Mouse (Mus musculus) heart, embryonic 16.5 days (tissue): ENCODE results near the gene Krtap29-1. TPM values are rescaled to one million over a fixed set of nuclear protein-coding genes. Genes with fewer than 3 reads are reported as not detected.

ENCODE experiments used
- ATAC-seq: fragments of 200-750 bp; cut with Nextera tagmentation; replicated peaks from 2 replicates; pipeline ENCODE4 v1.8.0; 2017; ENCODE audit warnings: moderate number of reproducible peaks; ENCODE audit not compliant: insufficient read depth, low FRiP score; ENCODE audit errors: extremely low read depth
- H3K27ac ChIP-seq: fragments of 300-500 bp; sonication (generic); 2 replicates; pipeline ENCODE4 v1.5.1; 2014; ENCODE audit warnings: mild to moderate bottlenecking, low read length, control low read depth, moderate library complexity
- H3K27me3 ChIP-seq: fragments of 300-500 bp; sonication (generic); 2 replicates; pipeline ENCODE4 v1.6.1; 2014; ENCODE audit warnings: low read length, mixed read lengths; ENCODE audit not compliant: control insufficient read depth, insufficient read depth
- H3K36me3 ChIP-seq: fragments of 300-500 bp; sonication (generic); 2 replicates; pipeline ENCODE4 v1.6.1; 2014; ENCODE audit not compliant: control insufficient read depth, insufficient read depth
- H3K4me1 ChIP-seq: fragments of 300-500 bp; sonication (generic); 2 replicates; pipeline ENCODE4 v1.6.1; 2014; ENCODE audit warnings: low read length, mixed read lengths; ENCODE audit not compliant: control insufficient read depth, insufficient read depth
- H3K4me2 ChIP-seq: fragments of 300-500 bp; sonication (generic); 2 replicates; pipeline ENCODE4 v1.6.1; 2014; ENCODE audit warnings: low read depth, mild to moderate bottlenecking, control low read depth, low read length
- H3K4me3 ChIP-seq: fragments of 300-500 bp; sonication (generic); 2 replicates; pipeline ENCODE4 v1.5.1; 2014; ENCODE audit warnings: mild to moderate bottlenecking, control low read depth, low read length
- H3K9ac ChIP-seq: fragments of 300-500 bp; sonication (generic); 2 replicates; pipeline ENCODE4 v1.6.1; 2014; ENCODE audit warnings: low read length, control low read depth
- H3K9me3 ChIP-seq: fragments of 300-500 bp; sonication (generic); replicated peaks from 2 replicates; pipeline ENCODE4 v1.6.1; 2016; ENCODE audit warnings: low read length; ENCODE audit not compliant: control insufficient read depth
- WGBS: fragments of 180-500 bp; shearing (Covaris S2); extraction: QIAGEN DNeasy Blood & Tissue Kit; methylation state at CpG from one replicate; pipeline ENCODE4 v1.1.7; 2014; 5-methylcytosine and 5-hydroxymethylcytosine counted together
- polyA plus RNA-seq: library from polyadenylated mRNA; unstranded; fragments of >200 nt; fragmentation: Nextera tagmentation; extraction: Ambion mirVana; gene quantifications from 2 replicates; pipeline ENCODE4 v1.2.1, GENCODE M21; 2015

Gene Krtap29-1
- polyA plus RNA-seq, 1 experiment from 2014 or later = not detected

- ATAC-seq = no peak
- Histone ChIP-seq H3K27me3 (peaks cover 4% of the 10 kb centered on the region; the same call in 1 of the 2 replicates), H3K36me3 (no peaks in the 10 kb centered on the region), H3K27ac (no peak overlapping the region), H3K9me3 (no peaks in the 10 kb centered on the region), H3K4me3 (no peak overlapping the region), H3K4me2 (no peak overlapping the region), H3K4me1 (no peaks in the 10 kb centered on the region), H3K9ac (no peak overlapping the region)
- 82% methylated on average over 1 of the region's 1 CpGs for WGBS
Observed at GRCm38 (mm10) chr11:99983442-99983841, 4.6 kb upstream of the Krtap29-1 start.

- 79% methylated on average over 9 of the region's 9 CpGs for WGBS
- H3K9ac ChIP-seq = no peak overlapping the region
- H3K4me3 ChIP-seq = no peak overlapping the region
- H3K27me3 ChIP-seq = peaks cover 4% of the 10 kb centered on the region; the same call in 1 of the 2 replicates
- H3K9me3 ChIP-seq = no peaks in the 10 kb centered on the region
- no peaks in the 10 kb centered on the region for H3K4me1 ChIP-seq
- no peak overlapping the region for H3K27ac ChIP-seq
- H3K4me2 ChIP-seq = no peak overlapping the region
- H3K36me3 ChIP-seq = no peaks in the 10 kb centered on the region
- ATAC-seq = no peak
Observed at GRCm38 (mm10) chr11:99982731-99983130, 3.9 kb upstream of the Krtap29-1 start.

- Histone ChIP-seq H3K4me3 (no peak overlapping the region), H3K4me1 (no peaks in the 10 kb centered on the region), H3K27me3 (no peaks in the 10 kb centered on the region), H3K36me3 (no peaks in the 10 kb centered on the region), H3K9ac (no peak overlapping the region), H3K9me3 (no peaks in the 10 kb centered on the region), H3K4me2 (no peak overlapping the region), H3K27ac (no peak overlapping the region)
- ATAC-seq = no peak
- WGBS = 51% methylated on average over 2 of the region's 2 CpGs
Observed at GRCm38 (mm10) chr11:99965961-99966360, 12.9 kb downstream of the Krtap29-1 start.

GRCm38 (mm10) chr11:99964213-99964612 lies 14.6 kb downstream of the Krtap29-1 start:
- no peaks in the 10 kb centered on the region for H3K9me3 ChIP-seq
- H3K4me2 ChIP-seq = no peak overlapping the region
- no peak overlapping the region for H3K27ac ChIP-seq
- no peaks in the 10 kb centered on the region for H3K4me1 ChIP-seq
- H3K36me3 ChIP-seq = no peaks in the 10 kb centered on the region
- H3K9ac ChIP-seq = no peak overlapping the region
- no peak overlapping the region for H3K4me3 ChIP-seq
- ATAC-seq = no peak
- no peaks in the 10 kb centered on the region for H3K27me3 ChIP-seq
- WGBS = 54% methylated on average over 6 of the region's 6 CpGs

- Histone ChIP-seq H3K4me1 (no peaks in the 10 kb centered on the region), H3K27me3 (no peaks in the 10 kb centered on the region), H3K27ac (no peak within 1 kb of the TSS), H3K4me2 (no peak within 1 kb of the TSS), H3K9ac (no peak within 1 kb of the TSS), H3K9me3 (no peaks in the 10 kb centered on the region), H3K36me3 (no peaks in the 10 kb centered on the region), H3K4me3 (no peak within 1 kb of the TSS)
- no peak for ATAC-seq
- WGBS = 83% methylated on average over 2 of the region's 2 CpGs
Observed at GRCm38 (mm10) chr11:99948175-99948574, 30.7 kb downstream of the Krtap29-1 start, which contains the start of gene Krtap9-5. Krtap9-5 (plus strand) TSS chr11:99948475.

- no peak overlapping the region for H3K9ac ChIP-seq
- H3K4me2 ChIP-seq = no peak overlapping the region
- H3K27ac ChIP-seq = no peak overlapping the region
- H3K9me3 ChIP-seq = no peaks in the 10 kb centered on the region
- 76% methylated on average over 9 of the region's 9 CpGs for WGBS
- no peak for ATAC-seq
- no peak overlapping the region for H3K4me3 ChIP-seq
- no peaks in the 10 kb centered on the region for H3K27me3 ChIP-seq
- H3K4me1 ChIP-seq = no peaks in the 10 kb centered on the region
- no peaks in the 10 kb centered on the region for H3K36me3 ChIP-seq
Observed at GRCm38 (mm10) chr11:99937751-99938264, 41.0 kb downstream of the Krtap29-1 start.

GRCm38 (mm10) chr11:99935991-99936390 lies 42.9 kb downstream of the Krtap29-1 start, which contains the start of gene Krtap31-2:
Krtap31-2 (plus strand) TSS chr11:99936291.
- H3K4me3 ChIP-seq = no peak within 1 kb of the TSS
- no peak within 1 kb of the TSS for H3K9ac ChIP-seq
- no peak for ATAC-seq
- no peak within 1 kb of the TSS for H3K4me2 ChIP-seq
- H3K9me3 ChIP-seq = no peaks in the 10 kb centered on the region
- no peak within 1 kb of the TSS for H3K27ac ChIP-seq
- H3K27me3 ChIP-seq = no peaks in the 10 kb centered on the region
- 77% methylated on average over 1 of the region's 1 CpGs for WGBS
- no peaks in the 10 kb centered on the region for H3K4me1 ChIP-seq
- no peaks in the 10 kb centered on the region for H3K36me3 ChIP-seq

Other genes starting within 250 kb of the Krtap29-1 start
- gene Gm14180, start 244.8 kb downstream of the Krtap29-1 start, polyA plus RNA-seq = not detected in 2 replicates
- not detected in 2 replicates for gene Gm11595, start 206.1 kb downstream of the Krtap29-1 start, polyA plus RNA-seq
- not detected in 2 replicates for gene Krtap4-8, start 198.3 kb downstream of the Krtap29-1 start, polyA plus RNA-seq
- gene Krtap4-9, start 193.9 kb downstream of the Krtap29-1 start, polyA plus RNA-seq = not detected in 2 replicates
- not detected in 2 replicates for gene Gm11596, start 185.6 kb downstream of the Krtap29-1 start, polyA plus RNA-seq
- gene Gm11569, start 180.1 kb downstream of the Krtap29-1 start, polyA plus RNA-seq = not detected in 2 replicates
- gene Gm11554, start 174.6 kb downstream of the Krtap29-1 start, polyA plus RNA-seq = not detected in 2 replicates
- gene Krtap4-13, start 169.2 kb downstream of the Krtap29-1 start, polyA plus RNA-seq = not detected in 2 replicates
- gene Gm11564, start 163.4 kb downstream of the Krtap29-1 start, polyA plus RNA-seq = not detected in 2 replicates
- not detected in 2 replicates for gene 2300003K06Rik, start 141.0 kb downstream of the Krtap29-1 start, polyA plus RNA-seq
- gene Krtap4-16, start 127.4 kb downstream of the Krtap29-1 start, polyA plus RNA-seq = not detected in 2 replicates
- gene Gm11568, start 121.1 kb downstream of the Krtap29-1 start, polyA plus RNA-seq = not detected in 2 replicates
- not detected in 2 replicates for gene Gm11559, start 114.6 kb downstream of the Krtap29-1 start, polyA plus RNA-seq
- not detected in 2 replicates for gene Krtap9-1, start 105.7 kb downstream of the Krtap29-1 start, polyA plus RNA-seq
- gene Gm11567, start 99.9 kb downstream of the Krtap29-1 start, polyA plus RNA-seq = not detected in 2 replicates
- not detected in 2 replicates for gene Krtap31-1, start 71.1 kb downstream of the Krtap29-1 start, polyA plus RNA-seq
- gene Gm11565, start 64.3 kb downstream of the Krtap29-1 start, polyA plus RNA-seq = not detected in 2 replicates
- not detected in 2 replicates for gene Krtap31-2, start 42.8 kb downstream of the Krtap29-1 start, polyA plus RNA-seq
- gene Krtap9-5, start 30.6 kb downstream of the Krtap29-1 start, polyA plus RNA-seq = not detected in 2 replicates
- gene Krtap16-1, start 7.5 kb upstream of the Krtap29-1 start, polyA plus RNA-seq = not detected in 2 replicates
- 0.27 TPM in 1 of 2 replicates, not detected in the other for gene Krtap17-1, start 14.9 kb upstream of the Krtap29-1 start, polyA plus RNA-seq
- gene Krt33a, start 37.2 kb upstream of the Krtap29-1 start, polyA plus RNA-seq = not detected in 2 replicates
- gene Krt33b, start 50.8 kb upstream of the Krtap29-1 start, polyA plus RNA-seq = not detected in 2 replicates
- gene Krt34, start 62.5 kb upstream of the Krtap29-1 start, polyA plus RNA-seq = not detected in 2 replicates
- 0.12 TPM in 1 of 2 replicates, not detected in the other for gene Krt31, start 71.5 kb upstream of the Krtap29-1 start, polyA plus RNA-seq
- gene Krt32, start 109.2 kb upstream of the Krtap29-1 start, polyA plus RNA-seq = not detected in 2 replicates
- gene Krt35, start 117.2 kb upstream of the Krtap29-1 start, polyA plus RNA-seq = not detected in 2 replicates
- gene Krt36, start 126.6 kb upstream of the Krtap29-1 start, polyA plus RNA-seq = not detected in 2 replicates
- gene Krt13, start 142.5 kb upstream of the Krtap29-1 start, polyA plus RNA-seq = 0.58 and 1.7 TPM in 2 replicates
- gene Krt15, start 156.9 kb upstream of the Krtap29-1 start, polyA plus RNA-seq = 12.4 and 18.4 TPM in 2 replicates
- 64.1 and 79.3 TPM in 2 replicates for gene Krt19, start 169.6 kb upstream of the Krtap29-1 start, polyA plus RNA-seq
- not detected in 2 replicates for gene Krt9, start 214.2 kb upstream of the Krtap29-1 start, polyA plus RNA-seq
- gene Krt14, start 228.5 kb upstream of the Krtap29-1 start, polyA plus RNA-seq = 5.0 and 7.8 TPM in 2 replicates